Mouse (Mus musculus) CH12.LX (cell line): ENCODE measurements around the gene Stk40. TPM values are rescaled to one million over a fixed set of nuclear protein-coding genes. Genes with fewer than 3 reads are reported as not detected.

Source experiments
- DNase-seq: peaks from one replicate; pipeline ENCODE4 v3.0.0-alpha.2; 2013; ENCODE audit errors: extremely low read depth
- H3K27ac ChIP-seq: 2 replicates; pipeline ENCODE4 v1.5.1; 2012; ENCODE audit warnings: low read depth, mild to moderate bottlenecking, control low read depth, moderate library complexity; ENCODE audit not compliant: insufficient read depth
- H3K27me3 ChIP-seq: replicated peaks from 2 replicates; pipeline ENCODE3; 2012; ENCODE audit warnings: inconsistent platforms
- H3K36me3 ChIP-seq, 2 experiments: replicated peaks in 1 of 2; 2 replicates each; pipeline versions ENCODE3 to v1.6.1; 2012; ENCODE audit warnings: inconsistent platforms in 1 of 2, low read length in 1 of 2, mild to moderate bottlenecking in 1 of 2, mixed read lengths in 1 of 2, moderate library complexity in 1 of 2; ENCODE audit not compliant: control insufficient read depth in 1 of 2, insufficient read depth in 1 of 2
- H3K4me1 ChIP-seq, 2 experiments: 2 replicates each; pipeline ENCODE4 v1.6.1; 2012; ENCODE audit warnings: inconsistent platforms in 1 of 2, moderate library complexity in 1 of 2; ENCODE audit not compliant: insufficient read depth in 2 of 2, control insufficient read depth in 1 of 2
- H3K4me2 ChIP-seq: 2 replicates; pipeline ENCODE4 v1.6.1; 2012; ENCODE audit warnings: low read depth, mild to moderate bottlenecking, control low read depth; ENCODE audit not compliant: poor library complexity, insufficient read depth, severe bottlenecking
- H3K4me3 ChIP-seq, 3 experiments: fragments of 150-350 bp in 1 of 3; sonication (generic) in 1 of 3; replicated peaks in 1 of 3; 2 replicates each; pipeline versions ENCODE3 to v1.5.1; 2011 to 2012; ENCODE audit warnings: low read depth in 2 of 3, low read length in 2 of 3, mild to moderate bottlenecking in 2 of 3, moderate library complexity in 2 of 3, control low read depth in 1 of 3, improper control_type of control experiment in 1 of 3, inconsistent platforms in 1 of 3, mixed read lengths in 1 of 3; ENCODE audit not compliant: poor library complexity in 1 of 3
- H3K79me2 ChIP-seq: replicated peaks from 2 replicates; pipeline ENCODE4 v1.6.1; 2012; ENCODE audit warnings: mild to moderate bottlenecking, moderate library complexity; ENCODE audit not compliant: control insufficient read depth, poor library complexity, insufficient read depth, severe bottlenecking; ENCODE audit errors: extremely low read depth
- H3K9ac ChIP-seq: 2 replicates; pipeline ENCODE4 v1.6.1; 2012; ENCODE audit warnings: low read depth, mild to moderate bottlenecking, control low read depth, moderate library complexity; ENCODE audit not compliant: insufficient read depth
- H3K9me3 ChIP-seq: replicated peaks from 2 replicates; pipeline ENCODE3; 2012; ENCODE audit warnings: low read length, inconsistent platforms, mixed read lengths
- CHD1 ChIP-seq: IDR thresholded peaks from 2 replicates; pipeline ENCODE4 v1.6.1; 2012; ENCODE audit warnings: low read depth, low read length, improper control_type of control experiment, inconsistent platforms
- CHD2 ChIP-seq: IDR thresholded peaks from 2 replicates; pipeline ENCODE4 v1.6.1; 2011; ENCODE audit warnings: low read length, improper control_type of control experiment
- CTCF ChIP-seq, 2 experiments: IDR thresholded peaks in 1 of 2; conservative IDR thresholded peaks in 1 of 2; 2 replicates each; pipeline ENCODE4 v1.5.1; 2011 to 2012; ENCODE audit warnings: low read depth in 2 of 2, low read length in 2 of 2, improper control_type of control experiment in 1 of 2, inconsistent platforms in 1 of 2, mild to moderate bottlenecking in 1 of 2, moderate library complexity in 1 of 2
- E2F4 ChIP-seq: IDR thresholded peaks from 2 replicates; pipeline ENCODE4 v1.6.1; 2011; ENCODE audit warnings: low read depth, low read length, improper control_type of control experiment; ENCODE audit not compliant: insufficient replicate concordance
- EP300 ChIP-seq: IDR thresholded peaks from 2 replicates; pipeline ENCODE4 v1.6.1; 2011; ENCODE audit warnings: low read length, improper control_type of control experiment
- GABPA ChIP-seq: IDR thresholded peaks from 2 replicates; pipeline ENCODE4 v1.6.1; 2012; ENCODE audit warnings: low read depth, low read length, improper control_type of control experiment, inconsistent platforms; ENCODE audit not compliant: insufficient replicate concordance
- IRF4 ChIP-seq: IDR thresholded peaks from 2 replicates; pipeline ENCODE4 v1.6.1; 2014; ENCODE audit warnings: low read depth, mild to moderate bottlenecking, inconsistent platforms, low read length, improper control_type of control experiment
- JUND ChIP-seq: conservative IDR thresholded peaks from 2 replicates; pipeline ENCODE4 v1.6.1; 2011; ENCODE audit warnings: low read depth, low read length, improper control_type of control experiment
- MAFK ChIP-seq: IDR thresholded peaks from 2 replicates; pipeline ENCODE4 v1.6.1; 2011; ENCODE audit warnings: low read length, improper control_type of control experiment; ENCODE audit not compliant: insufficient replicate concordance
- MAZ ChIP-seq: IDR thresholded peaks from 2 replicates; pipeline ENCODE4 v1.6.1; 2012; ENCODE audit warnings: low read depth, mild to moderate bottlenecking, inconsistent platforms, low read length, improper control_type of control experiment, moderate library complexity
- MEF2A ChIP-seq: IDR thresholded peaks from 2 replicates; pipeline ENCODE4 v1.6.1; 2014; ENCODE audit warnings: low read depth, mild to moderate bottlenecking, inconsistent platforms, low read length, improper control_type of control experiment, borderline replicate concordance
- MXI1 ChIP-seq: IDR thresholded peaks from 2 replicates; pipeline ENCODE4 v1.6.1; 2011; ENCODE audit warnings: mild to moderate bottlenecking, low read depth, low read length, improper control_type of control experiment
- MYC ChIP-seq: IDR thresholded peaks from 2 replicates; pipeline ENCODE4 v1.6.1; 2011; ENCODE audit warnings: low read depth, mild to moderate bottlenecking, improper control_type of control experiment, low read length
- NRF1 ChIP-seq: IDR thresholded peaks from 2 replicates; pipeline ENCODE4 v1.6.1; 2014; ENCODE audit warnings: low read depth, mild to moderate bottlenecking, inconsistent platforms, low read length, improper control_type of control experiment, moderate library complexity
- PAX5 ChIP-seq: IDR thresholded peaks from 2 replicates; pipeline ENCODE4 v1.6.1; 2012; ENCODE audit warnings: low read length, inconsistent platforms, mixed read lengths
- POLR2AphosphoS2 ChIP-seq: IDR thresholded peaks from 2 replicates; pipeline ENCODE4 v1.6.1; 2011; ENCODE audit warnings: low read depth, low read length, improper control_type of control experiment
- RAD21 ChIP-seq: IDR thresholded peaks from 2 replicates; pipeline ENCODE4 v1.6.1; 2011; ENCODE audit warnings: low read depth, mild to moderate bottlenecking, low read length, improper control_type of control experiment, moderate library complexity
- SIN3A ChIP-seq: IDR thresholded peaks from 2 replicates; pipeline ENCODE4 v1.6.1; 2012; ENCODE audit warnings: low read length, improper control_type of control experiment, inconsistent platforms
- SMC3 ChIP-seq: IDR thresholded peaks from 2 replicates; pipeline ENCODE4 v1.6.1; 2011; ENCODE audit warnings: low read depth, low read length, improper control_type of control experiment
- TCF12 ChIP-seq: IDR thresholded peaks from 2 replicates; pipeline ENCODE4 v1.6.1; 2014; ENCODE audit warnings: low read depth, mild to moderate bottlenecking, inconsistent platforms, low read length, improper control_type of control experiment
- UBTF ChIP-seq: IDR thresholded peaks from 2 replicates; pipeline ENCODE4 v1.6.1; 2012; ENCODE audit warnings: low read depth, mild to moderate bottlenecking, inconsistent platforms, low read length, improper control_type of control experiment, moderate library complexity
- USF2 ChIP-seq: conservative IDR thresholded peaks from 2 replicates; pipeline ENCODE4 v1.6.1; 2011; ENCODE audit warnings: low read depth, low read length, improper control_type of control experiment
- ZC3H11A ChIP-seq: IDR thresholded peaks from 2 replicates; pipeline ENCODE4 v1.6.1; 2012; ENCODE audit warnings: low read depth, mild to moderate bottlenecking, inconsistent platforms, low read length, improper control_type of control experiment
- ZKSCAN1 ChIP-seq: IDR thresholded peaks from 2 replicates; pipeline ENCODE4 v1.6.1; 2012; ENCODE audit warnings: low read depth, inconsistent platforms, low read length, improper control_type of control experiment, borderline replicate concordance
- dilution Hi-C: fragments of 300-500 bp; cut with MboI; formaldehyde crosslinking; loops from 2 replicates; pipeline ENCODE4 v1.14.3; 2020; ENCODE audit warnings: low sequenced_read_pairs; ENCODE audit not compliant: extremely low pct_unique_long_range_greater_than_20kb, extremely low pct_ligation_motif_present
- in situ Hi-C: fragments of 300-500 bp; cut with MboI; formaldehyde crosslinking; loops from 3 replicates; pipeline ENCODE4 v1.14.3; 2019; ENCODE audit warnings: low sequenced_read_pairs, low pct_ligation_motif_present, low pct_unique_long_range_greater_than_20kb, mixed read lengths
- polyA plus RNA-seq: library from polyadenylated mRNA; unstranded; fragments of >175 nt; gene quantifications from 2 replicates; pipeline ENCODE4 v1.2.1, GENCODE M21; 2012; ENCODE audit warnings: low read depth; ENCODE audit not compliant: insufficient read length
- total RNA-seq, 2 experiments: library from RNA; depleted of rRNA; stranded (reverse); fragments of 300-350 nt in 1 of 2; fragments of >200 nt in 1 of 2; gene quantifications; 2 replicates each; pipeline ENCODE4 v1.2.3; 2012 to 2014

The Stk40 gene
- total and polyA plus RNA-seq, 3 experiments = 8.6 to 33.0 (median 16.4) TPM

DNA sequence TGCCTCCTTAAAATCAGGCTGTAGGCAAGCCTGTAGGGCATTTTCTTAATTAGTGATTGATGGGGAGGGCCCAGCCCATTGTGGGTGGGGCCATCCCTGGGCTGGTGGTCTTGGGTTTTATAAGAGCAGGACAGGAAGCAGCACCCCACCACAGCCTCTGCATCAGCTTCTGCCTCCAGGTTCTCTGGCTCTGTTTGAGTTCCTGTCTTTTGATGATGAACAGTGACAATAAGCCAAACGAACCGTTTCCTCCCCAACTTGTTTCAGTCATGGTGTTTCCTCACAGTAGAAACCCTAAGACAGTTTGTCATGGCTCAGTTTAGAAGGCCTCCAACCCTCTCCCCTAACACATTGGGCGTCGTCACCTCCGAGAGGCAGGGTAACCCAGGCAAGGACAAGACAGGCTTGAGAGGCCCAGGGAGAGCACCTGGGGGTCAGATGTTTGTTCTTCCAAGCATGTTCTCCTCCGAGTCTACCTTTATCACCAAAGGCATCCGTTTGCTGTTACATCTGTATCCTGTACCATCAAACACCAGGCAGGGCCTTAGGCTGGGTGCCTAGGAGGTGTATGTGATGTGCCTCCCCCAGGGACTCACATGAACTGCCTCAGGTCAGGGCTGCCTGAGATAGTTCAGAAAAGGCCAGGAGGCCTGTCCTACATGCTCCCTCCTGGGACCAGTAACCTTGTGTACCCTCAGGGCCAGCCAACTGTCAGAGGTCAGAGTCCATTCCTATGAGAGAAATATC lies 13.5 kb upstream of the Stk40 start:
- Histone ChIP-seq H3K4me1 (peaks cover 0 to 16% of the 10 kb centered on the region in 2 experiments; a peak in 2 of 4 replicates), H3K9ac (no peak overlapping the region), H3K4me2 (no peak overlapping the region), H3K27me3 (no peaks in the 10 kb centered on the region), H3K4me3 (no peak overlapping the region), H3K36me3 (no peaks in the 10 kb centered on the region), H3K79me2 (no peaks in the 10 kb centered on the region), H3K9me3 (no peaks in the 10 kb centered on the region), H3K27ac (no peak overlapping the region)
- dilution Hi-C loops = no loop called here
- no peak for DNase-seq
- TF ChIP-seq RAD21 = no peak
- TF ChIP-seq JUND = no peak
- TF ChIP-seq MYC = no peak
- no peak for TF ChIP-seq POLR2AphosphoS2
- TF ChIP-seq MXI1 = no peak
- TF ChIP-seq GABPA = no peak
- TF ChIP-seq PAX5 = no peak
- no peak for TF ChIP-seq CHD1
- no peak for TF ChIP-seq SIN3A
- TF ChIP-seq MEF2A = no peak
- TF ChIP-seq CTCF (conservative IDR thresholded peaks at IDR 0.05 in 1 of 2, IDR thresholded peaks at IDR 0.05 in 1 of 2; ENCODE audit: low read depth in 2 of 2, low read length in 2 of 2) = no peak
- no peak for TF ChIP-seq IRF4
- TF ChIP-seq MAFK = no peak
- no peak for TF ChIP-seq TCF12
- TF ChIP-seq MAZ = no peak
- TF ChIP-seq SMC3 = no peak
- no peak for TF ChIP-seq ZKSCAN1
- no peak for TF ChIP-seq ZC3H11A
- no peak for TF ChIP-seq UBTF
- in situ Hi-C loops = no loop called here

DNA sequence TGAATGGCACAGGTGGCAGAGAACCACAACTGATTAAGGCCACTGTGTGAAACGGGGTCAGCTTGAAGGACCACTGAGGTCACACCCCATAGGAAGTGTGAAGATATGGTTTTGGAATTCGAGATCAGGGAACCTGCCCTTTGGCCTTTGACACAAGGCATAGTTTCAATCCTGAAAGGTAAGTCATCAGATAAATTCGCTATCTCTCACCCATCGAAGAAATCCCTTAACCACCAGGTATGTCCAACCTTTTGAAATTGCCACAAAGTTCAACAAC lies 13.0 kb upstream of the Stk40 start:
- Histone ChIP-seq H3K4me2 (no peak overlapping the region), H3K27ac (no peak overlapping the region), H3K36me3 (no peaks in the 10 kb centered on the region), H3K79me2 (no peaks in the 10 kb centered on the region), H3K27me3 (no peaks in the 10 kb centered on the region), H3K9ac (no peak overlapping the region), H3K4me3 (no peak overlapping the region), H3K4me1 (peaks cover 0 to 16% of the 10 kb centered on the region in 2 experiments; a peak in 2 of 4 replicates), H3K9me3 (no peaks in the 10 kb centered on the region)
- TF ChIP-seq RAD21 (no peak), MAZ (no peak), E2F4 (no peak), ZC3H11A (no peak), CTCF (conservative IDR thresholded peaks at IDR 0.05 in 1 of 2, IDR thresholded peaks at IDR 0.05 in 1 of 2; ENCODE audit: low read depth in 2 of 2, low read length in 2 of 2) (no peak), MAFK (no peak), MYC (no peak), USF2 (no peak), NRF1 (no peak), SMC3 (no peak), EP300 (no peak), POLR2AphosphoS2 (no peak), CHD2 (no peak)
- no peak for DNase-seq
- in situ Hi-C loops (no loop called here), dilution Hi-C loops (no loop called here)
